Mouse (Mus musculus) ES-Bruce4 (cell line): ENCODE data around the gene Mocs2.

Experiments
- CTCF ChIP-seq: IDR thresholded peaks from one replicate; pipeline ENCODE4 v1.8.1; 2011; ENCODE audit warnings: low read depth, low read length
- EP300 ChIP-seq: IDR thresholded peaks from 2 replicates; pipeline ENCODE4 v1.6.1; 2011; ENCODE audit warnings: low read depth, low read length; ENCODE audit not compliant: insufficient read depth
- POLR2A ChIP-seq: IDR thresholded peaks from one replicate; pipeline ENCODE4 v1.8.1; 2011; ENCODE audit warnings: low read length; ENCODE audit not compliant: insufficient read depth

DNA sequence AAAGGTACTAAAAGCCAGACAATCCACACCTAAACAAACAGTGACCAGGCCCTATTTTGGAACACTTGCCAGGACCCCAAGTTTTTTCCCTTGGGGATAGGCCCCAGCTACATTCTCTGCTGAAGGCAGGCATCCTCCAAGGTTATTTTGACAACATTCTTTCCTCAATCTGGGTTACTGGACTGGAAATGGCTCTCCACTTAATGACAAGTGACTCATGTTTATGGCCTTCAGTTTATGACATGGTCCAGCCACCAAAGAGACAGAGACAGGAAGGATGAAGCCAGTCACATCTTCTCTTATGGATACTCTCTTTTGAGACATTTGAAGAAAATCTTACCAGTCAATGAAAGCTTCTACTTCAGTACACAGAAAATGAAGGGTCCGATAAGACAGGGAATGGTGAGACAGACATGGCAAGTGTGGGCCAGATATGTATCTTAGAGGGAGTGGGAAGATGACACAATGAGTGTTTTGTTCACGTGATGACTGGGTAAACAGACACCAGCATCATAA is 58.0 kb downstream of the Mocs2 start:
- TF ChIP-seq CTCF, result no peak
- no peak for TF ChIP-seq POLR2A
- no peak for TF ChIP-seq EP300
